29 mouse cellular contexts compared by ENCODE assay signal in the genomic region with DNA sequence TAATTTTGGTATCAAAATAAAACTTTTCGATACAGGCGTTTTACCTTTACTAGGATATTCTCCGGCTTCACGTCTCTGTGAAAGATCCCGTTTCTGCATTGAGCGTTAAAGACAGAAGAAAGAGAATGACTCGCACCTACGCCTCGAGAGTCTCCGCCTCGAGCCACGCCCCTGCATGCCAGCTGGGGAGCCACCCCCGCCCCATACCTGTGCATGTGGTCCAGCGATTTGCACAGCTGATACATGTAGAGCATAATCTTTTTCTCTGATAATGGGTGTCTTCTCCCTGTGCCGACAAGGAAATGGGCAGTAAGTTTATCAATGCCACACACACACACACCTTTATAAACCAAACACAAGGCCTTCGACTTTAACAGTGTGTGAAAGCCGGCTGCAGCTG. TPM values are rescaled to one million over a fixed set of nuclear protein-coding genes. Genes with fewer than 3 reads are reported as not detected.
DNase-seq lines count a peak whose midpoint lies in the region; ATAC-seq and TF ChIP-seq lines count a peak whose summit lies in the region.
"Had no signal": no experiment of that assay in that cellular context is flagged by ENCODE, and none has a peak within 500 bp of the region (broad histone marks: within the 10 kb centered on the region; RNA-seq: fewer than 3 reads in every experiment).

No protein-coding gene starts in this region.

- TF ChIP-seq EP300 in stomach, postnatal 0 days (optimal IDR thresholded peaks at IDR 0.05) = no peak

- no peaks in the 10 kb centered on the region for H3K27me3 ChIP-seq in intestine, embryonic 14.5 days (replicated peaks; ENCODE audit: control insufficient read depth, insufficient read depth, low read length)
- no peaks in the 10 kb centered on the region for H3K27me3 ChIP-seq in intestine, embryonic 15.5 days (replicated peaks)
- no peaks in the 10 kb centered on the region for H3K27me3 ChIP-seq in midbrain, embryonic 11.5 days (ENCODE audit: control insufficient read depth, insufficient read depth, low read length)
- no peaks in the 10 kb centered on the region for H3K27me3 ChIP-seq in midbrain, embryonic 15.5 days (replicated peaks)
- no peaks in the 10 kb centered on the region for H3K27me3 ChIP-seq in stomach, postnatal 0 days (ENCODE audit: control insufficient read depth, insufficient read depth, low read length)
- no peaks in the 10 kb centered on the region for H3K27me3 ChIP-seq in heart, embryonic 11.5 days (ENCODE audit: control insufficient read depth, insufficient read depth, low read length)
- H3K27me3 ChIP-seq: CH12.LX; embryonic facial prominence, embryonic 15.5 days; heart, embryonic 12.5 days; heart, embryonic 15.5 days; hindbrain, embryonic 13.5 days; Patski had no signal

- no peak overlapping the region for H3K27ac ChIP-seq in intestine, embryonic 14.5 days (ENCODE audit: low read depth)
- no peak overlapping the region for H3K27ac ChIP-seq in intestine, embryonic 15.5 days
- H3K27ac ChIP-seq in midbrain, embryonic 11.5 days (ENCODE audit: low read depth, low read length) = no peak overlapping the region
- no peak overlapping the region for H3K27ac ChIP-seq in midbrain, embryonic 15.5 days
- H3K27ac ChIP-seq in stomach, postnatal 0 days (replicated peaks) = no peak overlapping the region
- no peak overlapping the region for H3K27ac ChIP-seq in heart, embryonic 11.5 days (ENCODE audit: low read depth, low read length)
- H3K27ac ChIP-seq: embryonic facial prominence, embryonic 15.5 days; gastrocnemius, adult 2 months; heart, embryonic 15.5 days; hindbrain, embryonic 10.5 days; hindbrain, embryonic 13.5 days had no signal

- WGBS in intestine, embryonic 14.5 days = 60% methylated on average over 17 of the region's 17 CpGs
- WGBS in intestine, embryonic 15.5 days = 47% methylated on average over 17 of the region's 17 CpGs
- WGBS in midbrain, embryonic 11.5 days = 84% methylated on average over 17 of the region's 17 CpGs
- 81% methylated on average over 17 of the region's 17 CpGs for WGBS in midbrain, embryonic 15.5 days
- 39% methylated on average over 17 of the region's 17 CpGs for WGBS in stomach, postnatal 0 days
- 61% methylated on average over 17 of the region's 17 CpGs for WGBS in heart, embryonic 11.5 days (ENCODE audit: insufficient replicate concordance)

- no peaks in the 10 kb centered on the region for H3K4me1 ChIP-seq in intestine, embryonic 14.5 days (replicated peaks; ENCODE audit: control insufficient read depth, insufficient read depth, low read length)
- no peaks in the 10 kb centered on the region for H3K4me1 ChIP-seq in intestine, embryonic 15.5 days (replicated peaks)
- no peaks in the 10 kb centered on the region for H3K4me1 ChIP-seq in midbrain, embryonic 11.5 days (ENCODE audit: control insufficient read depth, insufficient read depth, low read length)
- H3K4me1 ChIP-seq in midbrain, embryonic 15.5 days = no peaks in the 10 kb centered on the region
- no peaks in the 10 kb centered on the region for H3K4me1 ChIP-seq in stomach, postnatal 0 days (replicated peaks; ENCODE audit: control insufficient read depth, insufficient read depth)
- 0 out of 2 replicates have a peak, but pooled peaks cover under 1% of the 10 kb centered on the region for H3K4me1 ChIP-seq in heart, embryonic 11.5 days (ENCODE audit: control insufficient read depth, insufficient read depth, low read length)
- H3K4me1 ChIP-seq: embryonic facial prominence, embryonic 15.5 days; heart, embryonic 15.5 days; hindbrain, embryonic 10.5 days; hindbrain, embryonic 13.5 days had no signal

- TF ChIP-seq CTCF in stomach, postnatal 0 days (IDR thresholded peaks at IDR 0.05; ENCODE audit: low read depth) = no peak

- H3K9me3 ChIP-seq in intestine, embryonic 14.5 days (ENCODE audit: control insufficient read depth, low read length) = no peaks in the 10 kb centered on the region
- H3K9me3 ChIP-seq in intestine, embryonic 15.5 days = no peaks in the 10 kb centered on the region
- no peaks in the 10 kb centered on the region for H3K9me3 ChIP-seq in midbrain, embryonic 11.5 days (ENCODE audit: control insufficient read depth, low read length)
- H3K9me3 ChIP-seq in midbrain, embryonic 15.5 days = no peaks in the 10 kb centered on the region
- no peaks in the 10 kb centered on the region for H3K9me3 ChIP-seq in stomach, postnatal 0 days (ENCODE audit: control insufficient read depth, low read length)
- H3K9me3 ChIP-seq in heart, embryonic 11.5 days (replicated peaks; ENCODE audit: control insufficient read depth, low read length) = no peaks in the 10 kb centered on the region
- H3K9me3 ChIP-seq: embryonic facial prominence, embryonic 15.5 days; heart, embryonic 12.5 days; heart, embryonic 15.5 days; hindbrain, embryonic 10.5 days; hindbrain, embryonic 13.5 days had no signal

- no peak overlapping the region for H3K4me2 ChIP-seq in intestine, embryonic 14.5 days (ENCODE audit: low read length)
- H3K4me2 ChIP-seq in intestine, embryonic 15.5 days (replicated peaks) = no peak overlapping the region
- H3K4me2 ChIP-seq in midbrain, embryonic 11.5 days = no peak overlapping the region
- no peak overlapping the region for H3K4me2 ChIP-seq in midbrain, embryonic 15.5 days
- H3K4me2 ChIP-seq in stomach, postnatal 0 days (replicated peaks; ENCODE audit: low read depth) = no peak overlapping the region
- no peak overlapping the region for H3K4me2 ChIP-seq in heart, embryonic 11.5 days
- H3K4me2 ChIP-seq: embryonic facial prominence, embryonic 15.5 days; heart, embryonic 12.5 days; heart, embryonic 15.5 days; hindbrain, embryonic 13.5 days had no signal

- no peak overlapping the region for H3K4me3 ChIP-seq in intestine, embryonic 14.5 days (ENCODE audit: low read depth, low read length)
- H3K4me3 ChIP-seq in intestine, embryonic 15.5 days (replicated peaks) = no peak overlapping the region
- H3K4me3 ChIP-seq in midbrain, embryonic 11.5 days (ENCODE audit: low read depth, low read length) = no peak overlapping the region
- H3K4me3 ChIP-seq in midbrain, embryonic 15.5 days = no peak overlapping the region
- no peak overlapping the region for H3K4me3 ChIP-seq in stomach, postnatal 0 days (ENCODE audit: low read depth, low read length)
- no peak overlapping the region for H3K4me3 ChIP-seq in heart, embryonic 11.5 days (ENCODE audit: low read depth, low read length)
- H3K4me3 ChIP-seq: embryonic facial prominence, embryonic 15.5 days; gastrocnemius, adult 2 months; heart, embryonic 12.5 days; heart, embryonic 15.5 days; hindbrain, embryonic 10.5 days; hindbrain, embryonic 13.5 days had no signal

- no peak overlapping the region for H3K9ac ChIP-seq in intestine, embryonic 14.5 days (ENCODE audit: low read length)
- no peak overlapping the region for H3K9ac ChIP-seq in intestine, embryonic 15.5 days
- no peak overlapping the region for H3K9ac ChIP-seq in midbrain, embryonic 11.5 days (ENCODE audit: low read length)
- H3K9ac ChIP-seq in midbrain, embryonic 15.5 days = no peak overlapping the region
- H3K9ac ChIP-seq in stomach, postnatal 0 days (ENCODE audit: low read length) = no peak overlapping the region
- no peak overlapping the region for H3K9ac ChIP-seq in heart, embryonic 11.5 days (ENCODE audit: low read depth, low read length)
- H3K9ac ChIP-seq: embryonic facial prominence, embryonic 15.5 days; forebrain, postnatal 0 days; heart, embryonic 12.5 days; heart, embryonic 15.5 days; hindbrain, embryonic 13.5 days had no signal

- no peaks in the 10 kb centered on the region for H3K36me3 ChIP-seq in intestine, embryonic 14.5 days (ENCODE audit: control insufficient read depth, insufficient read depth, low read length)
- no peaks in the 10 kb centered on the region for H3K36me3 ChIP-seq in intestine, embryonic 15.5 days
- no peaks in the 10 kb centered on the region; the same call in 1 of the 2 replicates for H3K36me3 ChIP-seq in midbrain, embryonic 11.5 days (ENCODE audit: control insufficient read depth, insufficient read depth, low read length)
- H3K36me3 ChIP-seq in midbrain, embryonic 15.5 days (replicated peaks) = peaks cover 3% of the 10 kb centered on the region; the same call in 1 of the 2 replicates
- no peaks in the 10 kb centered on the region for H3K36me3 ChIP-seq in stomach, postnatal 0 days (ENCODE audit: control insufficient read depth, insufficient read depth, low read length)
- H3K36me3 ChIP-seq in heart, embryonic 11.5 days (ENCODE audit: control insufficient read depth, insufficient read depth, low read length) = no peaks in the 10 kb centered on the region
- H3K36me3 ChIP-seq: heart, embryonic 12.5 days; heart, embryonic 15.5 days had no signal

- ATAC-seq in intestine, embryonic 14.5 days (replicated peaks; ENCODE audit: low FRiP score, low TSS enrichment, low read depth) = 0 out of 2 replicates have a peak, but pooled peaks have one; percentile 63
- ATAC-seq in intestine, embryonic 15.5 days = no peak
- no peak for ATAC-seq in midbrain, embryonic 11.5 days (ENCODE audit: low FRiP score)
- no peak for ATAC-seq in midbrain, embryonic 15.5 days (replicated peaks)
- ATAC-seq in stomach, postnatal 0 days (ENCODE audit: low FRiP score, low TSS enrichment) = peak; percentile 65; the same call in 1 of the 2 replicates
- ATAC-seq in heart, embryonic 11.5 days (replicated peaks; ENCODE audit: insufficient number of reproducible peaks, low FRiP score, low TSS enrichment) = no peak
- ATAC-seq: forebrain, embryonic 14.5 days; forebrain, postnatal 0 days; hindbrain, embryonic 16.5 days; Patski had no signal

- no peak for DNase-seq in intestine, embryonic 14.5 days (ENCODE audit: low spot score)
- DNase-seq in midbrain, embryonic 11.5 days (ENCODE audit: low spot score, missing footprints) = peak; percentile 77
- DNase-seq in stomach, postnatal 0 days (ENCODE audit: low spot score) = peak; percentile 60
- DNase-seq: adrenal gland, adult 2 months; adrenal gland, postnatal 25 days; B cell, adult 2 months; cerebellum, adult 11-12 months; cerebellum, adult 8-10 months; cerebellum, postnatal 10 days; cerebellum, postnatal 36 days; embryo, embryonic 11 days; forebrain, postnatal 0 days; gastrocnemius, adult 2 months; gastrocnemius, postnatal 14 days; heart, adult 11 months; heart, postnatal 10 days; heart, postnatal 36 days had no signal

RNA-seq across cellular contexts. Expression of gene Mok, which starts 25.8 kb away (rescaled TPM):
- polyA plus RNA-seq in intestine, embryonic 14.5 days (2014; fragmentation: Nextera tagmentation; extraction: Ambion mirVana) = 3.5 and 5.6 TPM in 2 replicates
- polyA plus RNA-seq in intestine, embryonic 15.5 days (2015; fragmentation: Nextera tagmentation; extraction: Ambion mirVana) = 2.4 and 2.6 TPM in 2 replicates
- 11.1 and 11.8 TPM in 2 replicates for polyA plus RNA-seq in midbrain, embryonic 11.5 days (2014; fragmentation: Nextera tagmentation; extraction: Ambion mirVana)
- polyA plus RNA-seq in midbrain, embryonic 15.5 days (2015; fragmentation: Nextera tagmentation; extraction: Ambion mirVana) = 17.0 and 17.2 TPM in 2 replicates
- 0.95 and 0.97 TPM in 2 replicates for polyA plus RNA-seq in stomach, postnatal 0 days (2015; fragmentation: Nextera tagmentation; extraction: Ambion mirVana)
- polyA plus RNA-seq in heart, embryonic 11.5 days (2014; fragmentation: Nextera tagmentation; extraction: Ambion mirVana) = 3.0 and 3.8 TPM in 2 replicates

RNA-seq across cellular contexts. Expression of gene Zfp839, which starts 35.1 kb away (rescaled TPM):
- polyA plus RNA-seq in intestine, embryonic 14.5 days (2014; fragmentation: Nextera tagmentation; extraction: Ambion mirVana) = 4.7 and 5.4 TPM in 2 replicates
- polyA plus RNA-seq in intestine, embryonic 15.5 days (2015; fragmentation: Nextera tagmentation; extraction: Ambion mirVana) = 4.5 and 4.9 TPM in 2 replicates
- polyA plus RNA-seq in midbrain, embryonic 11.5 days (2014; fragmentation: Nextera tagmentation; extraction: Ambion mirVana) = 1.4 and 1.8 TPM in 2 replicates
- 3.9 and 4.4 TPM in 2 replicates for polyA plus RNA-seq in midbrain, embryonic 15.5 days (2015; fragmentation: Nextera tagmentation; extraction: Ambion mirVana)
- polyA plus RNA-seq in stomach, postnatal 0 days (2015; fragmentation: Nextera tagmentation; extraction: Ambion mirVana) = 2.3 and 2.5 TPM in 2 replicates
- 3.1 and 3.2 TPM in 2 replicates for polyA plus RNA-seq in heart, embryonic 11.5 days (2014; fragmentation: Nextera tagmentation; extraction: Ambion mirVana)

Comparison
In these comparisons a context has a peak if more than half of its experiments do, and no peak if none do; other contexts are left out.
1. ATAC-seq: peak in intestine, embryonic 14.5 days (single experiment) and stomach, postnatal 0 days (single experiment); none in intestine, embryonic 15.5 days (single experiment), midbrain, embryonic 11.5 days (single experiment), midbrain, embryonic 15.5 days (single experiment) and heart, embryonic 11.5 days (single experiment).